Mouse (Mus musculus) testis, adult 2 months (tissue): ENCODE measurements at regions not wholly inside any gene's neighbourhood (a gene's known extent, or its start where the extent isn't known, plus 50 kb on each side); places are given as distances from the start of the nearest gene placed in this dataset.
"Not testable (repeated sequence)": the region's sequence is repeated elsewhere in the genome, so short reads cannot be mapped to it uniquely, and the experiment has no call there.

Experiments used
- H3K27ac ChIP-seq: fragments of 200-500 bp; 2 replicates; pipeline ENCODE4 v1.5.1; 2012; ENCODE audit warnings: low read depth, low read length; ENCODE audit not compliant: control insufficient read depth, insufficient read depth
- H3K27me3 ChIP-seq: fragments of 200-500 bp; 2 replicates; pipeline ENCODE4 v1.6.1; 2012; ENCODE audit warnings: mild to moderate bottlenecking, low read length, moderate library complexity; ENCODE audit not compliant: control insufficient read depth, insufficient read depth
- H3K36me3 ChIP-seq: fragments of 200-500 bp; 2 replicates; pipeline ENCODE4 v1.6.1; 2012; ENCODE audit warnings: mild to moderate bottlenecking, low read length; ENCODE audit not compliant: control insufficient read depth, insufficient read depth
- H3K4me1 ChIP-seq: fragments of 200-500 bp; 2 replicates; pipeline ENCODE4 v1.6.1; 2012; ENCODE audit warnings: low read length; ENCODE audit not compliant: control insufficient read depth, insufficient read depth
- H3K4me3 ChIP-seq: fragments of 200-500 bp; 2 replicates; pipeline ENCODE4 v1.5.1; 2012; ENCODE audit warnings: low read depth, mild to moderate bottlenecking, low read length, moderate library complexity, mixed read lengths; ENCODE audit not compliant: control insufficient read depth
- CTCF ChIP-seq: fragments of 200-500 bp; IDR thresholded peaks from 2 replicates; pipeline ENCODE4 v1.5.1; 2012; ENCODE audit warnings: low read depth, mild to moderate bottlenecking, inconsistent platforms, low read length, moderate library complexity; ENCODE audit not compliant: control insufficient read depth, insufficient read depth, insufficient replicate concordance
- POLR2A ChIP-seq: fragments of 200-500 bp; IDR thresholded peaks from 2 replicates; pipeline ENCODE4 v1.6.1; 2012; ENCODE audit warnings: low read depth, mild to moderate bottlenecking, inconsistent platforms, low read length, moderate library complexity; ENCODE audit not compliant: control insufficient read depth

DNA sequence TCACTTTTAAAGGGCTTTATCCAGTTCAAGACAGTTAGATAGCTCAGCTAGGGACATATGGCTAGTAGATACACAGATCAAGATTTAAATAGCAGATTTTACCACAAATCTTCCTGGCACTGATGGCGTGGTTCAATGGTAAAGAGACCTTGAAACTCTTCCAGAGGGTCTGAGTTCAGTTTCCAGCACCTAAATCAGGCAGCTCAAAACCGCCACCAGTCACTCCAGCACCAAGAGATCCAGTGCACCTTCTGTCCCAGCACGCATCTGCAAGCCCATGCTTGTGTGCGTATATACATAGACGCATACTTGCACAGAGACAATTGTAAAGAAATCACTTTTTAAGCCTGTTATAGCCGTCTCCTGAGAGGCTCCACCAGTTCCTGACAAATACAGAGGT is 454.0 kb upstream of the Jmjd1c start:
- Histone ChIP-seq H3K4me3 (no peak overlapping the region), H3K36me3 (no peaks in the 10 kb centered on the region), H3K27me3 (no peaks in the 10 kb centered on the region), H3K27ac (no peak overlapping the region), H3K4me1 (peaks cover 8% of the 10 kb centered on the region)
- TF ChIP-seq CTCF (no peak), POLR2A (no peak)

DNA sequence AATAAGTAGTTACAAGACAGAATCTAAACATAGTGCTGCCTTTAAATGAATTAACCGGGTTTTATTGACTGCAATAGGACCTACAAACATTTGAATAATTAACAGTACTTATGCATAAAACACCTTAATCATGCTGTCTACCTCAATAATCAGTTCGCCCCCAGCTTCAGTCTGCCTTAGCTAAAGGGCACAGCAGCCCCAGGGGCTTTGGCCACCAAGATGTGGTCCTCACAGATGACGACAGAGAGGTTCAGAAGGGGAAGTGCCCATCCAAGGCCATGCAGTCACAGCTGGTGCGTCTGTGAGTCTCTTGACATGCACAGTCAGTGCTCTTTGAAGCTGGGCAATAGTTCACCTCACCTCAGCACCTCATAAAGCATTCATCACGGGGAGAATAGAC is 452.8 kb upstream of the Jmjd1c start:
- Histone ChIP-seq H3K4me1 (peaks cover 8% of the 10 kb centered on the region), H3K4me3 (no peak overlapping the region), H3K36me3 (no peaks in the 10 kb centered on the region), H3K27me3 (no peaks in the 10 kb centered on the region), H3K27ac (no peak overlapping the region)
- TF ChIP-seq POLR2A (no peak), CTCF (no peak)

DNA sequence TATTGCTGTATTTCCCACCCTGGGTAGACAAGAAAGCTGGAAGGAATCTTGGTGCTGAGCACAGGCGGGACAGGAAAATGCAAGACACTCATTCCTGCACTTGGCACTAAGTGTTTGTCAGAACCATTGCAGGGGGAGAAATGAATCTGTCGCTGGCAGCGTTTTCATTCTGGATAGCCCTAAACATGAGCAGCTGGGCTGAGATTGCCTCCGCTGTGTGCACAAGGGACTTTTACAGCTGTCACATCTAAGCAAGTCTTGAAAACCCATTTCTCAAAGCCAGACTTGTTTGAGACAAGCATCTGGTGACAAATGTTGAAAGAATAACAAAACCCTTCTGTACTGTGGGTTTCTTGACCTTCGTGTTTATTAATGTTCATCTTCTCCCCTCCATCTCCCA is 438.4 kb upstream of the Jmjd1c start:
- H3K27ac ChIP-seq, result no peak overlapping the region
- H3K36me3 ChIP-seq, result no peaks in the 10 kb centered on the region
- TF ChIP-seq POLR2A, result no peak
- TF ChIP-seq CTCF, result no peak
- H3K4me3 ChIP-seq, result no peak overlapping the region
- H3K27me3 ChIP-seq, result no peaks in the 10 kb centered on the region
- no peaks in the 10 kb centered on the region for H3K4me1 ChIP-seq

DNA sequence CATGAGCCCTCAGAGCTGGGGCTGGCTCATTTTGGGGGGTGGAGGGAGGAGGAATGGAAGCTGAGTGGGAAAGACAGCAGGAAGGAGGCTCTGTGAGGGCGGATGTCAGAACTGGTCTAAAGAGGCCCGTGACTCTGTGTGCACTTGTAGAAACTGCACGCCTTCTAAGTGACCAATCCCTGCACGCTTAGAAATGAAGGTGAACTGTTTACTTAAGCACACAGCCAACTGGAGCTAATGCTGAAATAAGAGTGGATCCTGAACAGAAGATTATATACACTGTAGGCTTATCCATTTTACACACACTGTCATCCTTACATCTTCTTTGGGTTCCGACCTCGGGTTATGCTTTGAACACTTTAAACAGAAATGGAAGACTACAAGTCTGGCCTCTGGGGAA is 412.8 kb upstream of the Jmjd1c start:
- Histone ChIP-seq H3K4me1 (no peaks in the 10 kb centered on the region), H3K27ac (no peak overlapping the region), H3K36me3 (no peaks in the 10 kb centered on the region), H3K4me3 (no peak overlapping the region), H3K27me3 (no peaks in the 10 kb centered on the region)
- TF ChIP-seq CTCF (no peak), POLR2A (no peak)

DNA sequence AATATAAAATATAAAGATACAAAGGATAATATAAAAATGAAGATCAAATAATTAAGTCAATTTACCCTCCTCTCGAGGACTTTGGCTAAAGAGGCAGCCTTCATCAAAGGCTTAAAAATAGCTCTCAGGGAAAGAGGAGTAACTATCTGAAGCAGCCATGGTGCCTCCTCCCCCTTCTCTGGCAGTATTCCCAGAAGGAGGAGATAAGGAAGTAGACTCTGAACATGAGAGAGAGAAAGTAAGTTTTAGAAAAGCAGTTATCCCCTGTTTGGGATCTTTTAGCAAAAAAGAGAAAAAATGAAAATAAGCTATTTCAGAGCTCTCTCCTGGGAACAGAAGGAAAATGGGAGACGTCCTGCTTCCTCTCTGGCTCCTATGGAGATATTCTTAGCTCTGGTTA is 406.7 kb upstream of the Jmjd1c start:
- not testable (repeated sequence) for H3K27ac ChIP-seq, H3K27me3 ChIP-seq, H3K4me3 ChIP-seq, H3K36me3 ChIP-seq, H3K4me1 ChIP-seq

DNA sequence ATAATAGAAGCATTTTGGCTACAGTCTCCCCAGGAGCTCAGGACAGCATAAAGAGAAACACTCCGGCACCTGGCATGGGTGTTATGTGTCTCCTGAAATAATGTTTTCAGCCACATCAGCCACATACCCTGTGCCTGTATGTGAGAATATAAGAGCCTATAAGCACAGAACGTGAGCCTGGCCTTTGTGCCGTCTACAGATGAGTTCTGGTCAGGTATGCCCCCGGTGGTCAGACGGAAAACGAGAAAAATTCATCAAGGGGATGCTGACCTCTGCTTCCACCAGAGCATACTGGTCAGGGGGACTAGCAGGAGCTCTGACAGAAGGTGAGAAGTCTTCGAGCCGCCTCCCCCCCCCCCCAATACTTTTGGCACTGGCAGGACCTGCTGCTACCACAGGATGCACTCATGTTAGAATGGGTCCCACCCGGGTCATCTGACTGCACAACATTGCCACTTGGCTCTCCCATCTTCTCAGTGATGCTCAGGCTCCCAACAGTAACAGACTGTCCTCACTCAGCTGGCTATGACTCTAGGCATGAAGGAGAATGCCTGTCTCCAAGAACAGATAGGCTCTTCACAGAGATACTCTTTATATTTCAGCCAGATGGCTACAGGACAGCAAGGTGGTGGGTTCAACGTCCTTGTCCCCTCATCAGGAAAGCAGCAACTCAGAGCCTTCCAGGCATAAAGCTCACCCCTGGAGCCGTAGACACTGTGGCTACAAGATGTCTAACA is 401.2 kb upstream of the Jmjd1c start:
- Histone ChIP-seq H3K36me3 (no peaks in the 10 kb centered on the region), H3K27me3 (no peaks in the 10 kb centered on the region), H3K4me1 (peaks cover 10% of the 10 kb centered on the region), H3K4me3 (0 out of 2 replicates have a peak overlapping the region, but pooled peaks have one; percentile 7), H3K27ac (no peak overlapping the region; the same call in 1 of the 2 replicates)
- no peak for TF ChIP-seq CTCF
- peak; percentile 23; the same call in 1 of the 2 replicates for TF ChIP-seq POLR2A

DNA sequence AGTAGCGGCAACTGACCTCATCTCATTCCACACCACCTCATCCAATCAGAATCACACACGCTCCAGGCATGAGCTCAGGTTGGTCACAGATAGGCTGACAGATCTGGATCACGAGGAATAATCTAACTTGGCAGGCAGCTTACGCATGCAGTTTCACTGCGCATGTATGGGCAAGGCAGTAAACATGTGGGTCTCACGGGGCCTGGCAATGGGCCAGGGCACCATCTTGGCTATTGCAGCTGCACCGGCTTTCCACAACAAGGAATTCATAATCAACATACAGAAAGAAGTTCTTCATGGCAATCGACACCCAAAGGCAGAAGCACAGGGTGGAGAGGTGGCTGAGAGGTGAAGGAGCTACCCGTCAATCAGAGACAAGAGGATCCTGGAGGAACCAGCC is 381.0 kb upstream of the Jmjd1c start:
- H3K36me3 ChIP-seq, H3K27me3 ChIP-seq, H3K27ac ChIP-seq, H3K4me3 ChIP-seq, H3K4me1 ChIP-seq: not testable (repeated sequence)

DNA sequence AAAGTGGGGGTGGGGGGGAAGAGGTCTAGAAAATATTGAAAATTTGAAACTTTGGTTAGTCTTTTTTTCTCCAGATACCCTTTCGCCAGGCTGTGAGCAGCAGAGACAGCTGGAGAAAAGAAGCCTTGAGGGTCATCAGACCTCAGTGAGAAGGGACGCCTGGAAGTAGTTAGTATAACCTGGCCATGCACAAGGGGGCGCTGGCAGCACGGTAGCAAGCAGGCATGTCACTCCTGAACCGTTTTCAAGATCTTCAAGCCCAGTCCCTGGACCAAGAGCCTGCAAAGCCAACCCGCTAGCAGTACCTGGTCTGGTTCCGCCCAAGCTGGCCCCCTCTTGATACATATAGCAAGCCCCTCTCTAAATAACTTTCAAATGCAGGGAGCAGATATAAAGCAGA is 378.0 kb upstream of the Jmjd1c start:
- TF ChIP-seq POLR2A (no peak), CTCF (peak; percentile 53; the same call in 1 of the 2 replicates)
- peaks cover 3% of the 10 kb centered on the region for H3K4me1 ChIP-seq
- H3K27me3 ChIP-seq, result no peaks in the 10 kb centered on the region
- no peak overlapping the region for H3K4me3 ChIP-seq
- H3K27ac ChIP-seq, result no peak overlapping the region
- H3K36me3 ChIP-seq, result no peaks in the 10 kb centered on the region
